Mouse (Mus musculus): ENCODE data around the gene BC051665. TPM values are rescaled to one million over a fixed set of nuclear protein-coding genes. Genes with fewer than 3 reads are reported as not detected.

Gene BC051665
- polyA plus RNA-seq, 1 experiment from 2014 or later = not detected

DNA sequence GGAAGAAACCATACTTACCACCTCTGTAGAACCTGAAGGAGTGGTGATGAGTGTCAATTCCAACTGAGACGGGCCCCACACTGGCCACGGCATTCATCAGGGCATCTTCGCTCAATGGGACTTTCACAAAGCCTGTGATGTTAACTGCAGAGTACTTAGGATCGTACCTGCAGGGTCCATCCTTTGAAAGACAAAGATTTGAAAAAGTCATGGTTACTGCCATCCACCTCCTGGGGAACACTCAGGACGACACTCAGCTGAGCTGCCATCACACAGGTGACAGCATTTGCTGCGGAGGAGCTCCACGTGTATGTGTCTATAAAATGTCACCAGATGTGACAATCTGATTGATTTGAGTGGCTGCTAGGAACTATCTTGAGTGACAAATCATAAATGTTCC is 2.9 kb downstream of the BC051665 start:
- ATAC-seq (replicated peaks; ENCODE audit: low FRiP score) = no peak
- DNase-seq (ENCODE audit: low spot score) = no peak
- H3K27ac ChIP-seq (ENCODE audit: low read depth, low read length) = no peak overlapping the region
- 86% methylated on average over 7 of the region's 7 CpGs for WGBS
- no peak overlapping the region for H3K9ac ChIP-seq (ENCODE audit: low read length)
- H3K4me3 ChIP-seq (ENCODE audit: low read depth, low read length) = no peak overlapping the region
- no peaks in the 10 kb centered on the region for H3K27me3 ChIP-seq (ENCODE audit: control insufficient read depth, insufficient read depth, low read length)
- no peaks in the 10 kb centered on the region for H3K9me3 ChIP-seq (ENCODE audit: control insufficient read depth, low read length)
- H3K36me3 ChIP-seq (ENCODE audit: control insufficient read depth, insufficient read depth, low read length) = no peaks in the 10 kb centered on the region
- no peak overlapping the region for H3K4me2 ChIP-seq (ENCODE audit: low read depth, low read length, severe bottlenecking)
- H3K4me1 ChIP-seq (replicated peaks; ENCODE audit: control insufficient read depth, insufficient read depth, low read length) = no peaks in the 10 kb centered on the region

DNA sequence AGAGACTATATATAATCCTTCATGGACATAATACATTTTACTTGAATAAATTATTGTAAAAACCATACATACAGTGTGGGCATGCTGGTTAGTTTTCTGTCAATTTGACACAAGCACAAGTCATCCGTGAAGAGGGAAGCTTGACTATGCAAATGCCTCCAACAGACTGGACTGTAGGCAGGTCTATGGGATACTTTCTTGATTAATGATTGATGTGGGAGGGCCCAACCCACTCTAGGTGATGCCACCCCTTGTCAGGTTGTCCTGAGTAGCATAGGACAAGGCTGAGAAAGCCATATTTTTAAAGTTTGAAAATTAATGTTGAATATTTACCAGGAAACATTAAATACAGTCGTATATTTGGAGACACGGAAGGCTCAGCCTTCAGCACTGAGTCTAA is 5.6 kb downstream of the BC051665 start:
- no peak overlapping the region for H3K27ac ChIP-seq (ENCODE audit: low read depth, low read length)
- no peak overlapping the region for H3K9ac ChIP-seq (ENCODE audit: low read length)
- no peak overlapping the region for H3K4me3 ChIP-seq (ENCODE audit: low read depth, low read length)
- ATAC-seq (replicated peaks; ENCODE audit: low FRiP score) = no peak
- no peaks in the 10 kb centered on the region for H3K4me1 ChIP-seq (replicated peaks; ENCODE audit: control insufficient read depth, insufficient read depth, low read length)
- no peak overlapping the region for H3K4me2 ChIP-seq (ENCODE audit: low read depth, low read length, severe bottlenecking)
- H3K27me3 ChIP-seq (ENCODE audit: control insufficient read depth, insufficient read depth, low read length) = no peaks in the 10 kb centered on the region
- no peaks in the 10 kb centered on the region for H3K9me3 ChIP-seq (ENCODE audit: control insufficient read depth, low read length)
- DNase-seq (ENCODE audit: low spot score) = no peak
- no peaks in the 10 kb centered on the region for H3K36me3 ChIP-seq (ENCODE audit: control insufficient read depth, insufficient read depth, low read length)
- 86% methylated on average over 3 of the region's 3 CpGs for WGBS

DNA sequence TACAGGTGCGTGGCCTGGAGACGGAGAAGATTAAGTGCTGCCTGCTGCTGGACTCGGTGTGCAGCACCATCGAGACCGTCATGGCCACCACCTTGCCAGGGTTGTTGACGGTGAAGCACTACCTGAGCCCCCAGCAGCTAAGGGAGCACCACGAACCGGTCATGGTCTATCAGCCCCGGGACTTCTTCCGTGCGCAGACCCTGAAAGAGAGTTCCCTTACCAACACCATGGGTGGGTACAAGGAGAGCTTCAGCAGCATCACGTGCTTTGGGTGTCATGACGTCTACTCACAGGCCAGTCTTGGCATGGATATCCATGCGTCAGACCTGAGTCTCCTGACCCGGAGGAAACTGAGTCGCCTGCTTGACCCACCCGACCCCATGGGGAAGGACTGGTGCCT is 25.0 kb downstream of the BC051665 start:
- no peak overlapping the region for H3K4me3 ChIP-seq (ENCODE audit: low read depth, low read length)
- H3K36me3 ChIP-seq (ENCODE audit: control insufficient read depth, insufficient read depth, low read length) = peaks cover 5% of the 10 kb centered on the region; the same call in 1 of the 2 replicates
- no peak overlapping the region for H3K27ac ChIP-seq (ENCODE audit: low read depth, low read length)
- 93% methylated on average over 17 of the region's 17 CpGs for WGBS
- no peaks in the 10 kb centered on the region for H3K9me3 ChIP-seq (ENCODE audit: control insufficient read depth, low read length)
- ATAC-seq (replicated peaks; ENCODE audit: low FRiP score) (no peak), DNase-seq (ENCODE audit: low spot score) (no peak)
- no peaks in the 10 kb centered on the region for H3K27me3 ChIP-seq (ENCODE audit: control insufficient read depth, insufficient read depth, low read length)
- H3K4me2 ChIP-seq (ENCODE audit: low read depth, low read length, severe bottlenecking) = no peak overlapping the region
- H3K4me1 ChIP-seq (replicated peaks; ENCODE audit: control insufficient read depth, insufficient read depth, low read length) = no peaks in the 10 kb centered on the region
- no peak overlapping the region for H3K9ac ChIP-seq (ENCODE audit: low read length)

DNA sequence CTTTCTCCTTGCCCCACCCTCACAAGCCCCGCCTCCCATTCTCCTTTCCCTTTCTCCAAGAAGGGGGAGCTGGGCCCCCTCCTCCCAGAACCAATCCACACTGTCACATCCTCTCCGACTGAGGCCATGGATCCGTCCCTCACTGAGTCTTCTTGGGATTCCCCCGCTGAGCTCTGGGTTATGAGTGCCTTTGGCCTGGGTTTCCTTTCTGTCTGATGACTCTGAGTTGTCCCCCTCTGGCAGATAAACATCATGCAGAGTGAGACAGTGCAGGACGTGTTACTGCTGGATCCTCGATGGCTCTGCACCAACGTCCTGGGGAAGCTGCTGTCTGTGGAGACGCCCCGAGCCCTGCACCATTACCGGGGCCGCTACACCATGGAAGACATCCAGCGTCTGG is 25.8 kb downstream of the BC051665 start:
- WGBS = 93% methylated on average over 12 of the region's 12 CpGs
- Histone ChIP-seq H3K9me3 (ENCODE audit: control insufficient read depth, low read length) (no peaks in the 10 kb centered on the region), H3K36me3 (ENCODE audit: control insufficient read depth, insufficient read depth, low read length) (peaks cover 5% of the 10 kb centered on the region; the same call in 1 of the 2 replicates), H3K4me3 (ENCODE audit: low read depth, low read length) (no peak overlapping the region), H3K9ac (ENCODE audit: low read length) (no peak overlapping the region), H3K4me1 (replicated peaks; ENCODE audit: control insufficient read depth, insufficient read depth, low read length) (no peaks in the 10 kb centered on the region), H3K27me3 (ENCODE audit: control insufficient read depth, insufficient read depth, low read length) (no peaks in the 10 kb centered on the region), H3K27ac (ENCODE audit: low read depth, low read length) (no peak overlapping the region), H3K4me2 (ENCODE audit: low read depth, low read length, severe bottlenecking) (no peak overlapping the region)
- peak; percentile 27 for DNase-seq (ENCODE audit: low spot score)
- no peak for ATAC-seq (replicated peaks; ENCODE audit: low FRiP score)

DNA sequence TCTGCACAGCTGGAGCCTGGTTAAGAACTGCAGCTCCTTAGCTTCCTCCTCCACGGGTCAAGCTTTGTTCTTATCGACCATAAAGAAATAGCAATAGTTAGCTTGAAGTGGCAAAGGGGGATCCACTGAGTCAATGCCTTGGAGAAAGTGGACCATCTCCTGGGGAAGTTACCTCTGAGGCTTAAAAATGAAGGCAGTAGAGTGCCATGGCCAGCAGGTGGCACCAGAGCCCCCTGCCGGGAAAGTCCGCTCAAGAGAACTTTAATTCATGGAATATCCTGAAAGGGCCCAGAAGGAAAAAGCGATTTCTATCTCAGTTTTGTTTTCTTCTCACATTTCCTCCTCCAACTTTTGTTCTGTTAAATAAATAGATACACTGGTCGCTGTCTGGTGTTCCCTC is 27.0 kb downstream of the BC051665 start:
- H3K9ac ChIP-seq (ENCODE audit: low read length) = no peak overlapping the region
- DNase-seq (ENCODE audit: low spot score) (peak; percentile 70), ATAC-seq (replicated peaks; ENCODE audit: low FRiP score) (no peak)
- peaks cover 5% of the 10 kb centered on the region for H3K36me3 ChIP-seq (ENCODE audit: control insufficient read depth, insufficient read depth, low read length)
- H3K4me1 ChIP-seq (replicated peaks; ENCODE audit: control insufficient read depth, insufficient read depth, low read length) = no peaks in the 10 kb centered on the region
- no peak overlapping the region for H3K4me2 ChIP-seq (ENCODE audit: low read depth, low read length, severe bottlenecking)
- H3K9me3 ChIP-seq (ENCODE audit: control insufficient read depth, low read length) = no peaks in the 10 kb centered on the region
- no peaks in the 10 kb centered on the region for H3K27me3 ChIP-seq (ENCODE audit: control insufficient read depth, insufficient read depth, low read length)
- H3K27ac ChIP-seq (ENCODE audit: low read depth, low read length) = no peak overlapping the region
- WGBS = 41% methylated on average over 6 of the region's 6 CpGs
- no peak overlapping the region for H3K4me3 ChIP-seq (ENCODE audit: low read depth, low read length)

DNA sequence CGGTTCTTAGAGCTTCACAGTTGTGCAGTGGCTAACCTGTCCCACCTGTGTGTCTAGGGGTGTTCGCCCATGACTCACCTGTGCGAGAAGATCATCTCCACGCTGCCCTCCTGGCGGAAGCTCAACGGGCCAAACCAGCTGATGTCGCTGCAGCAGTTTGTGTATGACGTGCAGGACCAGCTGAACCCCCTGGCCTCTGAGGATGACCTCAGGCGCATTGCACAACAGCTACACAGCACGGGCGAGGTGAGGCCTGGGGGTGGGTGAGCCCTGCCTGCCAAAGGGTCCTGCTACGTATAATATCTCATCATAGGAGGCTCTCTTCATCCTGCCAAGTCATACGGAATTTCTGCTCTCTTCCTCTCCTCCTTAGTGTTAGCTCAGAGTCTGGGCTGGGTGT is 28.9 kb downstream of the BC051665 start:
- no peaks in the 10 kb centered on the region for H3K27me3 ChIP-seq (ENCODE audit: control insufficient read depth, insufficient read depth, low read length)
- whole genome bisulfite sequencing = 91% methylated on average over 13 of the region's 13 CpGs
- no peak for ATAC-seq (replicated peaks; ENCODE audit: low FRiP score)
- peak; percentile 44 for DNase-seq (ENCODE audit: low spot score)
- peaks cover 12% of the 10 kb centered on the region for H3K36me3 ChIP-seq (ENCODE audit: control insufficient read depth, insufficient read depth, low read length)
- H3K9me3 ChIP-seq (ENCODE audit: control insufficient read depth, low read length) = no peaks in the 10 kb centered on the region
- H3K27ac ChIP-seq (ENCODE audit: low read depth, low read length) = no peak overlapping the region
- no peak overlapping the region for H3K4me3 ChIP-seq (ENCODE audit: low read depth, low read length)
- no peak overlapping the region for H3K4me2 ChIP-seq (ENCODE audit: low read depth, low read length, severe bottlenecking)
- H3K4me1 ChIP-seq (replicated peaks; ENCODE audit: control insufficient read depth, insufficient read depth, low read length) = no peaks in the 10 kb centered on the region
- no peak overlapping the region for H3K9ac ChIP-seq (ENCODE audit: low read length)

DNA sequence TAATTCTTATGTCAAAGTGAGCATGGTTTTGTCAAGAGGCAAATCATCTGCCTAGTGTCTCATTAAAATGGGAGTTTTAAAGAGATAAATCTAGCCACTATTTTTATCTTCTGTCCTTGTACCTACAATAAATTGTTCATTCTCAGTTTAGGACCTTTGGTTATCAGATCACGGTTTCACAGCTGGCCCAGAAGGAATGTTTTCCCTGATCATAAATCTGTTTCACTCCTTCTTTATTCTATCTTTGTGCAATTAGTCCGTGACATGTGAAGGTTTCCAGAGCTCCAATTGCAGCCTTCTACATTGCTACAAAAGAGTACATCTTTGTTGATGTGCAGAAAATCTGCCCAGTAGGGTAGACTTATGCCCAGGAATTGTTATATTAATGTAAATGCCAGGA is 30.9 kb downstream of the BC051665 start:
- 95% methylated on average over 2 of the region's 2 CpGs for WGBS
- H3K36me3 ChIP-seq (ENCODE audit: control insufficient read depth, insufficient read depth, low read length) = peaks cover 11% of the 10 kb centered on the region

DNA sequence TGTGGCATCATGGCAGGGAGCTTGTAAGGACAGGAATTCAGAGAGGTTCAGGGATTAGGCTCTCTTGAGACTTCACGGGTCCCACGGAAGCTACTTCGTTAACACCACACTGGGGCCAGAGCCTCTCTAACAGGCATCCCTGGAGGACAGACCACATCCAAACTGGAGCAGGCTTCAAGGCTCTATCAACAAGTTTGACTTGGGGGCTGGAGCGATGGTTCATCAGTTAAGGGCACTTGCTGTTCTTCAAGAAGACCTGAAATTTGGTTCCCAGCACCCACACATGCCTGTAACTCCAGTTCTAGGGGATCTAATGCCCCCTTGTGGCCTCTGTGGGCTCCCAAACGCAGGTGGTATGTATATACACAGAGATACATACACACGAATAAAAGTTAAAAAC is 32.9 kb downstream of the BC051665 start:
- Histone ChIP-seq H3K4me2 (ENCODE audit: low read depth, low read length, severe bottlenecking) (no peak overlapping the region), H3K27ac (ENCODE audit: low read depth, low read length) (no peak overlapping the region), H3K27me3 (ENCODE audit: control insufficient read depth, insufficient read depth, low read length) (no peaks in the 10 kb centered on the region), H3K9ac (ENCODE audit: low read length) (no peak overlapping the region), H3K4me3 (ENCODE audit: low read depth, low read length) (no peak overlapping the region), H3K4me1 (replicated peaks; ENCODE audit: control insufficient read depth, insufficient read depth, low read length) (no peaks in the 10 kb centered on the region), H3K9me3 (ENCODE audit: control insufficient read depth, low read length) (no peaks in the 10 kb centered on the region), H3K36me3 (ENCODE audit: control insufficient read depth, insufficient read depth, low read length) (peaks cover 11% of the 10 kb centered on the region)
- no peak for ATAC-seq (replicated peaks; ENCODE audit: low FRiP score)
- no peak for DNase-seq (ENCODE audit: low spot score)
- 93% methylated on average over 6 of the region's 6 CpGs for WGBS

More for the DNA sequence above, 30.9 kb downstream of the BC051665 start:
- Histone ChIP-seq H3K4me2 (ENCODE audit: low read depth, low read length, severe bottlenecking) (no peak overlapping the region), H3K9ac (ENCODE audit: low read length) (no peak overlapping the region), H3K9me3 (ENCODE audit: control insufficient read depth, low read length) (no peaks in the 10 kb centered on the region), H3K27ac (ENCODE audit: low read depth, low read length) (no peak overlapping the region), H3K4me1 (replicated peaks; ENCODE audit: control insufficient read depth, insufficient read depth, low read length) (no peaks in the 10 kb centered on the region), H3K4me3 (ENCODE audit: low read depth, low read length) (no peak overlapping the region), H3K27me3 (ENCODE audit: control insufficient read depth, insufficient read depth, low read length) (no peaks in the 10 kb centered on the region)
- DNase-seq (ENCODE audit: low spot score) (no peak), ATAC-seq (replicated peaks; ENCODE audit: low FRiP score) (no peak)

DNA sequence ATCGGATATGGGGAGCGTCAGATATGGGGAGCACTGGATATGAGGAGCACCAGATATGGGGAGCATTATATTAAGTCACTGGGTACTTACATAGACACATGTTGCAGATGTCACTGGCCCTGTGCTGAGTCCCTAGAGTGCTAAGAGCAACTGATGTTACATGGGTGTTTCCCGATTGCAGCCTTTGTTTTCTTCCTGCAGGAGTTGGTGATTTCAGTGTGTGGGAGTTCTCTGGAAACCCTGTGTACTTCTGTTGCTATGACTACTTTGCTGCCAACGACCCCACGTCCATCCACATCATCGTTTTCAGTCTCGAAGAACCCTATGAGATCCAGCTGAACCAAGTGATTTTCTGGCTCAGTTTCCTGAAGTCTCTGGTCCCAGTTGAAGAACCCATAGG is 35.2 kb downstream of the BC051665 start:
- H3K4me2 ChIP-seq (ENCODE audit: low read depth, low read length, severe bottlenecking) = no peak overlapping the region
- H3K9ac ChIP-seq (ENCODE audit: low read length) = no peak overlapping the region
- H3K36me3 ChIP-seq (ENCODE audit: control insufficient read depth, insufficient read depth, low read length) = peaks cover 11% of the 10 kb centered on the region
- no peaks in the 10 kb centered on the region for H3K9me3 ChIP-seq (ENCODE audit: control insufficient read depth, low read length)
- no peak overlapping the region for H3K27ac ChIP-seq (ENCODE audit: low read depth, low read length)
- no peaks in the 10 kb centered on the region for H3K27me3 ChIP-seq (ENCODE audit: control insufficient read depth, insufficient read depth, low read length)
- H3K4me3 ChIP-seq (ENCODE audit: low read depth, low read length) = no peak overlapping the region
- H3K4me1 ChIP-seq (replicated peaks; ENCODE audit: control insufficient read depth, insufficient read depth, low read length) = no peaks in the 10 kb centered on the region
- ATAC-seq (replicated peaks; ENCODE audit: low FRiP score) (no peak), DNase-seq (ENCODE audit: low spot score) (no peak)
- 92% methylated on average over 7 of the region's 7 CpGs for WGBS

Data from forebrain, embryonic 11.5 days (tissue).